Comparison of ENCODE assay signal across 17 mouse cellular contexts in the genomic region with DNA sequence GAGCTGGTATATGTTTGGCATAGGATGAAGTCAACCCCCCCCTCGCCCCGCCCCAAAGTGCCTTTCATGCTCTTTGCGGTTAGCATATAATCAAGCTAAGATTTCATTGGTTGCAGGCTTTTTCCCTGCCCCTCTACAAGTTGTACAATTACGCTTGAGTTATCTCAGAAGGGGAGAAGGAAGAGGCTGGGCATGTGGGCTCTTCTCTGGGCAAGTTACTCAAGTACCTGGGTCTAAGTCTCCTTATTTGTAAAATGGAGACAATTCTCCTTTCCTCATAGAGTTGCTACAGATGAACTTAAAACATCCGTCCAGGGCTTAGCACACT. TPM values are rescaled to one million over a fixed set of nuclear protein-coding genes. Genes with fewer than 3 reads are reported as not detected.
DNase-seq lines count a peak whose midpoint lies in the region; ATAC-seq and TF ChIP-seq lines count a peak whose summit lies in the region.
"Had no signal": no experiment of that assay in that cellular context is flagged by ENCODE, and none has a peak within 500 bp of the region (broad histone marks: within the 10 kb centered on the region; RNA-seq: fewer than 3 reads in every experiment).

No protein-coding gene starts in this region.

- no peak for DNase-seq in lung, embryonic 14.5 days
- DNase-seq in lung, adult 2 months, result no peak
- DNase-seq in MEL (ENCODE audit: low read depth, low spot score), result peak; percentile 99
- DNase-seq in liver, embryonic 11.5 days (ENCODE audit: low spot score), result no peak
- DNase-seq in thymus, postnatal 25 days, result no peak
- DNase-seq in retina, embryonic 14.5 days (ENCODE audit: low spot score), result no peak
- DNase-seq: adrenal gland, postnatal 10 days; cerebellum, postnatal 36 days; left cerebral cortex, postnatal 4 days; lung, postnatal 10 days had no signal

- TF ChIP-seq CTCF in lung, embryonic 14.5 days (IDR thresholded peaks at IDR 0.05; ENCODE audit: low read depth), result no peak
- TF ChIP-seq CTCF in lung, adult 2 months (IDR thresholded peaks at IDR 0.05; ENCODE audit: insufficient read depth, low read length), result no peak
- TF ChIP-seq CTCF in MEL (IDR thresholded peaks at IDR 0.05 in 2 of 3, conservative IDR thresholded peaks at IDR 0.05 in 1 of 3; ENCODE audit: control insufficient read depth in 1 of 3, insufficient read depth in 1 of 3, low read depth in 2 of 3, low read length in 3 of 3, poor library complexity in 1 of 3, severe bottlenecking in 1 of 3), result no peak
- no peak for TF ChIP-seq CTCF in small intestine, adult 2 months (IDR thresholded peaks at IDR 0.05; ENCODE audit: extremely low read depth, insufficient read length, insufficient replicate concordance, low read depth, low read length)

- TF ChIP-seq POLR2A in lung, adult 2 months (IDR thresholded peaks at IDR 0.05; ENCODE audit: borderline replicate concordance, extremely low read depth, low read depth, low read length), result no peak
- TF ChIP-seq POLR2A in MEL (IDR thresholded peaks at IDR 0.05; ENCODE audit: control insufficient read depth in 1 of 2, insufficient read depth in 1 of 2, low read depth in 1 of 2, low read length in 2 of 2, poor library complexity in 1 of 2), result peak in 1 of 2 experiments; percentile 93; a peak in 2 of 4 replicates
- TF ChIP-seq POLR2A in small intestine, adult 2 months (IDR thresholded peaks at IDR 0.05; ENCODE audit: low read depth, low read length), result no peak

- H3K4me1 ChIP-seq in lung, embryonic 14.5 days (ENCODE audit: insufficient read depth), result peaks cover 7% of the 10 kb centered on the region
- H3K4me1 ChIP-seq in lung, adult 2 months (ENCODE audit: control insufficient read depth, insufficient read depth, low read length), result peaks cover 4% of the 10 kb centered on the region
- H3K4me1 ChIP-seq in MEL (ENCODE audit: control insufficient read depth in 1 of 2, insufficient read depth in 2 of 2, low read length in 2 of 2), result peaks cover 29 to 33% of the 10 kb centered on the region in 2 experiments
- peaks cover 41% of the 10 kb centered on the region for H3K4me1 ChIP-seq in liver, embryonic 11.5 days (replicated peaks; ENCODE audit: control insufficient read depth, insufficient read depth, low read length)
- peaks cover 26% of the 10 kb centered on the region; the same call in 1 of the 2 replicates for H3K4me1 ChIP-seq in small intestine, adult 2 months (ENCODE audit: control insufficient read depth, insufficient read depth, insufficient read length, low read length)

- H3K36me3 ChIP-seq in lung, embryonic 14.5 days (ENCODE audit: insufficient read depth), result 0 out of 2 replicates have a peak, but pooled peaks cover 5% of the 10 kb centered on the region
- H3K36me3 ChIP-seq in MEL (ENCODE audit: control insufficient read depth in 1 of 2, insufficient read depth in 2 of 2, low read length in 2 of 2), result peaks cover 6 to 49% of the 10 kb centered on the region in 2 experiments; a peak in 3 of 4 replicates
- no peaks in the 10 kb centered on the region for H3K36me3 ChIP-seq in liver, embryonic 11.5 days (ENCODE audit: control insufficient read depth, insufficient read depth, low read length)
- H3K36me3 ChIP-seq in small intestine, adult 2 months (ENCODE audit: control insufficient read depth, insufficient read depth, low read length), result no peaks in the 10 kb centered on the region; the same call in 1 of the 2 replicates
- H3K36me3 ChIP-seq: hindbrain, embryonic 12.5 days; neural tube, embryonic 12.5 days had no signal

- WGBS in lung, embryonic 14.5 days, result 92% methylated on average over 5 of the region's 5 CpGs
- 96% methylated on average over 5 of the region's 5 CpGs for WGBS in lung, adult 2 months
- 88% methylated on average over 5 of the region's 5 CpGs for WGBS in liver, embryonic 11.5 days
- WGBS in small intestine, adult 2 months, result 48% methylated on average over 5 of the region's 5 CpGs

- H3K4me2 ChIP-seq in lung, embryonic 14.5 days, result peak overlapping the region; percentile 10; the same call in 1 of the 2 replicates
- peak overlapping the region; percentile 76 for H3K4me2 ChIP-seq in liver, embryonic 11.5 days
- H3K4me2 ChIP-seq: hindbrain, embryonic 12.5 days; neural tube, embryonic 12.5 days had no signal

- H3K9me3 ChIP-seq in lung, embryonic 14.5 days (ENCODE audit: low read depth, low read length), result no peaks in the 10 kb centered on the region
- H3K9me3 ChIP-seq in MEL (replicated peaks; ENCODE audit: insufficient read depth, low read length), result no peaks in the 10 kb centered on the region
- H3K9me3 ChIP-seq in liver, embryonic 11.5 days (ENCODE audit: control insufficient read depth, low read length), result no peaks in the 10 kb centered on the region
- H3K9me3 ChIP-seq: hindbrain, embryonic 12.5 days; megakaryocyte, embryonic 14.5 days; neural tube, embryonic 12.5 days had no signal

- TF ChIP-seq EP300 in MEL (IDR thresholded peaks at IDR 0.05; ENCODE audit: low read depth in 1 of 2, low read length in 2 of 2), result no peak

- no peaks in the 10 kb centered on the region for H3K27me3 ChIP-seq in lung, embryonic 14.5 days (ENCODE audit: insufficient read depth, low read length)
- H3K27me3 ChIP-seq in MEL (ENCODE audit: control insufficient read depth in 1 of 2, insufficient read depth in 2 of 2, low read length in 2 of 2), result no peaks in the 10 kb centered on the region
- no peaks in the 10 kb centered on the region for H3K27me3 ChIP-seq in liver, embryonic 11.5 days (replicated peaks; ENCODE audit: control insufficient read depth, insufficient read depth, low read length)
- no peaks in the 10 kb centered on the region for H3K27me3 ChIP-seq in small intestine, adult 2 months (ENCODE audit: control insufficient read depth, insufficient read depth, low read length)
- H3K27me3 ChIP-seq: hindbrain, embryonic 12.5 days; megakaryocyte, embryonic 14.5 days; neural tube, embryonic 12.5 days had no signal

- no peak for ATAC-seq in lung, embryonic 14.5 days (ENCODE audit: insufficient read depth)
- ATAC-seq in liver, embryonic 11.5 days (replicated peaks; ENCODE audit: low FRiP score), result no peak
- ATAC-seq: forebrain, postnatal 0 days; inflammation-experienced regulatory T-cells, adult 6 months had no signal

- no peak for TF ChIP-seq RAD21 in MEL (IDR thresholded peaks at IDR 0.05; ENCODE audit: low read depth, low read length)

- no peak overlapping the region for H3K4me3 ChIP-seq in lung, embryonic 14.5 days (ENCODE audit: low read depth, low read length)
- no peak overlapping the region for H3K4me3 ChIP-seq in lung, adult 2 months (replicated peaks; ENCODE audit: extremely low read depth, low read depth, low read length)
- H3K4me3 ChIP-seq in MEL (ENCODE audit: control insufficient read depth in 1 of 2, insufficient read depth in 1 of 2, low read depth in 2 of 2, low read length in 2 of 2), result peak overlapping the region; percentile 59 to 96
- H3K4me3 ChIP-seq in liver, embryonic 11.5 days (ENCODE audit: low read depth, low read length), result peak overlapping the region; percentile 2; the same call in 1 of the 2 replicates
- H3K4me3 ChIP-seq in small intestine, adult 2 months (ENCODE audit: low read depth, low read length), result peak overlapping the region; percentile 57
- H3K4me3 ChIP-seq: heart, adult 2 months; hindbrain, embryonic 12.5 days; neural tube, embryonic 12.5 days had no signal

- H3K27ac ChIP-seq in lung, embryonic 14.5 days (ENCODE audit: low read depth), result no peak overlapping the region
- peak overlapping the region; percentile 89 for H3K27ac ChIP-seq in MEL (ENCODE audit: control insufficient read depth, low read depth, low read length)
- H3K27ac ChIP-seq in liver, embryonic 11.5 days (ENCODE audit: low read depth, low read length), result no peak overlapping the region
- H3K27ac ChIP-seq in small intestine, adult 2 months (ENCODE audit: insufficient read depth, low read depth, low read length), result peak overlapping the region; percentile 86
- H3K27ac ChIP-seq: heart, adult 2 months; hindbrain, embryonic 12.5 days; neural tube, embryonic 12.5 days had no signal

- H3K79me2 ChIP-seq in MEL (ENCODE audit: control insufficient read depth, insufficient read depth, low read length, poor library complexity), result peaks cover 53% of the 10 kb centered on the region

- H3K9ac ChIP-seq in lung, embryonic 14.5 days, result no peak overlapping the region
- peak overlapping the region; percentile 53 for H3K9ac ChIP-seq in MEL (ENCODE audit: control insufficient read depth, low read depth, low read length, poor library complexity, severe bottlenecking)
- H3K9ac ChIP-seq in liver, embryonic 11.5 days (ENCODE audit: low read depth, low read length), result no peak overlapping the region
- H3K9ac ChIP-seq: forebrain, postnatal 0 days; hindbrain, embryonic 12.5 days; neural tube, embryonic 12.5 days had no signal

TF ChIP-seq in MEL, 35 proteins besides CTCF, POLR2A, EP300 and RAD21 (continues in another document):
- TF ChIP-seq MXI1 (IDR thresholded peaks at IDR 0.05; ENCODE audit: low read depth, low read length) (no peak), GATA1 (IDR thresholded peaks at IDR 0.05; ENCODE audit: low read depth, low read length) (peak; percentile 86)

RNA-seq across cellular contexts. Expression of gene Dnah8, which starts 14.2 kb away (rescaled TPM):
- 4.4 and 4.7 TPM in 2 replicates for polyA plus RNA-seq in lung, embryonic 14.5 days (2014; fragmentation: Nextera tagmentation; extraction: Ambion mirVana)
- 10.8 and 12.0 TPM in 2 replicates for polyA plus RNA-seq in lung, adult 2 months (2012; rRNA removed)
- 12.3 and 15.4 TPM in 2 replicates for total RNA-seq in MEL (2012; rRNA removed)
- polyA plus RNA-seq in MEL (2012; ENCODE audit: insufficient read depth in 1 of 2, insufficient read length in 2 of 2, low read depth in 1 of 2, low replicate concordance in 2 of 2, missing spikeins in 1 of 2), result 100 to 1,000 TPM in 1 of 2 experiments, 10 to 100 TPM in 1; 19.5 to 143 TPM
- 4.4 and 4.7 TPM in 2 replicates for polyA plus RNA-seq in liver, embryonic 11.5 days (2014; fragmentation: Nextera tagmentation; extraction: Ambion mirVana)
- polyA plus RNA-seq in small intestine, adult 2 months (2012; rRNA removed), result 2.9 and 10.7 TPM in 2 replicates

RNA-seq across cellular contexts. Expression of gene Glo1, which starts 16.7 kb away (rescaled TPM):
- polyA plus RNA-seq in lung, embryonic 14.5 days (2014; fragmentation: Nextera tagmentation; extraction: Ambion mirVana), result 234 and 238 TPM in 2 replicates
- 24.0 and 38.3 TPM in 2 replicates for polyA plus RNA-seq in lung, adult 2 months (2012; rRNA removed)
- total RNA-seq in MEL (2012; rRNA removed), result 258 and 260 TPM in 2 replicates
- polyA plus RNA-seq in MEL (2012; ENCODE audit: insufficient read depth in 1 of 2, insufficient read length in 2 of 2, low read depth in 1 of 2, low replicate concordance in 2 of 2, missing spikeins in 1 of 2), result 100 to 1,000 TPM in 1 of 2 experiments, 10 to 100 TPM in 1; 58.5 to 288 TPM
- 310 and 314 TPM in 2 replicates for polyA plus RNA-seq in liver, embryonic 11.5 days (2014; fragmentation: Nextera tagmentation; extraction: Ambion mirVana)
- polyA plus RNA-seq in small intestine, adult 2 months (2012; rRNA removed), result 13.7 and 38.9 TPM in 2 replicates

RNA-seq across cellular contexts. Expression of gene Btbd9, which starts 33.7 kb away (rescaled TPM):
- 50.9 and 51.8 TPM in 2 replicates for polyA plus RNA-seq in lung, embryonic 14.5 days (2014; fragmentation: Nextera tagmentation; extraction: Ambion mirVana)
- 18.9 and 24.2 TPM in 2 replicates for polyA plus RNA-seq in lung, adult 2 months (2012; rRNA removed)
- 24.7 and 28.8 TPM in 2 replicates for total RNA-seq in MEL (2012; rRNA removed)
- polyA plus RNA-seq in MEL (2012; ENCODE audit: insufficient read depth in 1 of 2, insufficient read length in 2 of 2, low read depth in 1 of 2, low replicate concordance in 2 of 2, missing spikeins in 1 of 2), result 10 to 100 TPM in 1 of 2 experiments, not detected in 1; 33.8 TPM
- 28.6 and 33.4 TPM in 2 replicates for polyA plus RNA-seq in liver, embryonic 11.5 days (2014; fragmentation: Nextera tagmentation; extraction: Ambion mirVana)
- 8.0 and 31.2 TPM in 2 replicates for polyA plus RNA-seq in small intestine, adult 2 months (2012; rRNA removed)

Comparison
In these comparisons a context has a peak if more than half of its experiments do, and no peak if none do; other contexts are left out.
1. H3K27ac ChIP-seq: peak in MEL (single experiment) and small intestine, adult 2 months (single experiment); none in lung, embryonic 14.5 days (single experiment) and liver, embryonic 11.5 days (single experiment).
2. H3K4me3 ChIP-seq: peak in MEL (2 of 2), liver, embryonic 11.5 days (single experiment) and small intestine, adult 2 months (single experiment); none in lung, embryonic 14.5 days (single experiment) and lung, adult 2 months (single experiment).